Mouse (Mus musculus) frontal cortex, postnatal 25 days (tissue): ENCODE data around the gene Csnk1g1.

Source experiments
- DNase-seq, 2 experiments: peaks; one replicate each; pipeline ENCODE4 v3.0.0; 2022; ENCODE audit warnings: low spot score in 2 of 2

The Csnk1g1 gene

GRCm38 (mm10) chr9:65908394-65909300 lies at the start of gene Csnk1g1, which contains the start of gene Trip4:
Gene Csnk1g1 (plus strand): TSS chr9:65908924.
Gene Trip4 (minus strand): TSS chr9:65908794.
- peak; percentile 75 to 90 for DNase-seq

GRCm38 (mm10) chr9:65859656-65860055 lies 49.1 kb upstream of the Csnk1g1 start:
- DNase-seq = no peak

GRCm38 (mm10) chr9:65884564-65885315 lies 24.0 kb upstream of the Csnk1g1 start:
- peak; percentile 67 to 77 for DNase-seq

GRCm38 (mm10) chr9:65890143-65890628 lies 18.5 kb upstream of the Csnk1g1 start, which contains the start of gene Pclaf:
Gene Pclaf (plus strand): TSS chr9:65890237.
- DNase-seq = peak; percentile 12 to 44

- no peak for DNase-seq
These were observed 17.6 kb upstream of the Csnk1g1 start for GRCm38 (mm10) chr9:65891126-65891525.

- no peak for DNase-seq
These were observed 11.7 kb upstream of the Csnk1g1 start for GRCm38 (mm10) chr9:65896977-65897376.

- no peak for DNase-seq
These were observed 5.8 kb upstream of the Csnk1g1 start for GRCm38 (mm10) chr9:65902879-65903278.

GRCm38 (mm10) chr9:65903419-65903818 lies 5.3 kb upstream of the Csnk1g1 start:
- DNase-seq = no peak

- peak; percentile 11 to 32 for DNase-seq
These were observed 627 bp downstream of the Csnk1g1 start for GRCm38 (mm10) chr9:65909301-65909801.

GRCm38 (mm10) chr9:65909837-65910236 lies 1.1 kb downstream of the Csnk1g1 start:
- no peak for DNase-seq

- no peak for DNase-seq
These were observed 5.3 kb downstream of the Csnk1g1 start for GRCm38 (mm10) chr9:65913976-65914375.

GRCm38 (mm10) chr9:65917015-65917414 lies 8.3 kb downstream of the Csnk1g1 start:
- DNase-seq = no peak

GRCm38 (mm10) chr9:65928456-65928855 lies 19.7 kb downstream of the Csnk1g1 start:
- DNase-seq = no peak

- no peak for DNase-seq
These were observed 21.1 kb downstream of the Csnk1g1 start for GRCm38 (mm10) chr9:65929826-65930225.

- no peak for DNase-seq
These were observed 28.8 kb downstream of the Csnk1g1 start for GRCm38 (mm10) chr9:65937566-65937965.

GRCm38 (mm10) chr9:65951082-65951587 lies 42.4 kb downstream of the Csnk1g1 start:
- no peak for DNase-seq

GRCm38 (mm10) chr9:65970009-65970408 lies 61.3 kb downstream of the Csnk1g1 start:
- no peak for DNase-seq

- DNase-seq = no peak
These were observed 64.5 kb downstream of the Csnk1g1 start for GRCm38 (mm10) chr9:65973206-65973605.

- no peak for DNase-seq
These were observed 67.2 kb downstream of the Csnk1g1 start for GRCm38 (mm10) chr9:65975886-65976285.

- DNase-seq = no peak
These were observed 74.1 kb downstream of the Csnk1g1 start for GRCm38 (mm10) chr9:65982841-65983240.

GRCm38 (mm10) chr9:65987021-65987420 lies 78.3 kb downstream of the Csnk1g1 start:
- no peak for DNase-seq
